Mouse (Mus musculus) urinary bladder, postnatal 14 days (tissue): ENCODE data around the gene Hs3st5.
A peak's percentile ranks its signal among the peaks of the same experiment; 100 is the strongest.
"Not testable (repeated sequence)": the region's sequence is repeated elsewhere in the genome, so short reads cannot be mapped to it uniquely, and the experiment has no call there.

Source experiments
- DNase-seq: peaks from one replicate; pipeline ENCODE4 v3.0.0; 2021; ENCODE audit warnings: low spot score

Hs3st5 gene

GRCm38 (mm10) chr10:36506727-36507555 is at the start of gene Hs3st5:
Gene Hs3st5 (plus strand): TSS chr10:36506814.
- DNase-seq = peak; percentile 21

GRCm38 (mm10) chr10:36468664-36469063 is 38.0 kb upstream of the Hs3st5 start:
- no peak for DNase-seq

GRCm38 (mm10) chr10:36471135-36471534 is 35.5 kb upstream of the Hs3st5 start:
- DNase-seq = no peak

GRCm38 (mm10) chr10:36474834-36475233 is 31.8 kb upstream of the Hs3st5 start:
- no peak for DNase-seq

- no peak for DNase-seq
These were observed 29.1 kb upstream of the Hs3st5 start for GRCm38 (mm10) chr10:36477543-36477942.

- no peak for DNase-seq
These were observed 23.3 kb upstream of the Hs3st5 start for GRCm38 (mm10) chr10:36483362-36483761.

- no peak for DNase-seq
These were observed 22.6 kb upstream of the Hs3st5 start for GRCm38 (mm10) chr10:36484011-36484410.

GRCm38 (mm10) chr10:36484728-36485300 is 21.8 kb upstream of the Hs3st5 start:
- no peak for DNase-seq

- no peak for DNase-seq
These were observed 13.0 kb upstream of the Hs3st5 start for GRCm38 (mm10) chr10:36493566-36493965.

- no peak for DNase-seq
These were observed 6.9 kb upstream of the Hs3st5 start for GRCm38 (mm10) chr10:36499713-36500112.

- DNase-seq = no peak
These were observed 434 bp upstream of the Hs3st5 start for GRCm38 (mm10) chr10:36506033-36506726.

- DNase-seq = no peak
These were observed 899 bp downstream of the Hs3st5 start for GRCm38 (mm10) chr10:36507556-36507870.

- no peak for DNase-seq
These were observed 1.5 kb downstream of the Hs3st5 start for GRCm38 (mm10) chr10:36507991-36508546.

GRCm38 (mm10) chr10:36509477-36509876 is 2.9 kb downstream of the Hs3st5 start:
- DNase-seq = no peak

GRCm38 (mm10) chr10:36523881-36524280 is 17.3 kb downstream of the Hs3st5 start:
- no peak for DNase-seq

GRCm38 (mm10) chr10:36533633-36534335 is 27.2 kb downstream of the Hs3st5 start:
- no peak for DNase-seq

- DNase-seq = no peak
These were observed 40.0 kb downstream of the Hs3st5 start for GRCm38 (mm10) chr10:36546622-36547021.

GRCm38 (mm10) chr10:36547713-36548112 is 41.1 kb downstream of the Hs3st5 start:
- not testable (repeated sequence) for DNase-seq

GRCm38 (mm10) chr10:36554057-36554456 is 47.4 kb downstream of the Hs3st5 start:
- DNase-seq = no peak

GRCm38 (mm10) chr10:36554941-36555888 is 48.6 kb downstream of the Hs3st5 start:
- DNase-seq = no peak

GRCm38 (mm10) chr10:36556128-36556527 is 49.5 kb downstream of the Hs3st5 start:
- no peak for DNase-seq
